In the genomic region with DNA sequence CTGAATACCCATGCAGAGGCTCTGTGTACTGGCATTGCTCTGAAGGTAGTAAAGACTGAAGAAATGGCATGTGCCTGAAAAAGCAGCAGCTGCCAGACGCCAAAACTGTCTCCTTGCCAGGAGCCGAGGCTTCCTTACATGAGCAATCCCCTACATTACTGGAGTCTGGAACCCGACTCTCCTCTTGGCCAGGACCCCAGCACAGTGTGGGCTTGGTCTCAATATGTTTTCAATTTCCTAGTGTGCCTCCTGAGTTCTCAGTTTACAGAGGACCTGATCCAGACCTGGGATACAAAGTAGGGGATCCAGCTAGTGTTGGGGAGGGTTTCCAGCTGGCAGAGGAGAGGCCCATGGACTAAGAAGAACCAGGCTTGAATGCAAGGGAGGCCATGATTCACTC, we compare ENCODE assay signal across 13 mouse cellular contexts.
DNase-seq lines count a peak whose midpoint lies in the region; ATAC-seq and TF ChIP-seq lines count a peak whose summit lies in the region.
"Had no signal": no experiment of that assay in that cellular context is flagged by ENCODE, and none has a peak within 500 bp of the region (broad histone marks: within the 10 kb centered on the region; RNA-seq: fewer than 3 reads in every experiment).

No protein-coding gene starts in this region.

- no peaks in the 10 kb centered on the region for H3K9me3 ChIP-seq in hindbrain, postnatal 0 days (ENCODE audit: low read length)
- no peaks in the 10 kb centered on the region for H3K9me3 ChIP-seq in hindbrain, embryonic 11.5 days (ENCODE audit: control insufficient read depth, low read length)
- H3K9me3 ChIP-seq in embryonic facial prominence, embryonic 12.5 days: no peaks in the 10 kb centered on the region
- H3K9me3 ChIP-seq: heart, embryonic 15.5 days had no signal

- no peak overlapping the region for H3K4me3 ChIP-seq in hindbrain, postnatal 0 days (ENCODE audit: low read length)
- H3K4me3 ChIP-seq in hindbrain, embryonic 11.5 days (ENCODE audit: low read depth, low read length): no peak overlapping the region
- H3K4me3 ChIP-seq in embryonic facial prominence, embryonic 12.5 days: no peak overlapping the region
- H3K4me3 ChIP-seq: heart, embryonic 15.5 days; megakaryocyte, embryonic 14.5 days had no signal

- no peak overlapping the region for H3K9ac ChIP-seq in hindbrain, postnatal 0 days (replicated peaks; ENCODE audit: low read length)
- no peak overlapping the region for H3K9ac ChIP-seq in hindbrain, embryonic 11.5 days (ENCODE audit: low read depth, low read length)
- H3K9ac ChIP-seq in embryonic facial prominence, embryonic 12.5 days: no peak overlapping the region
- H3K9ac ChIP-seq: heart, embryonic 15.5 days; liver, postnatal 0 days had no signal

- no peaks in the 10 kb centered on the region for H3K36me3 ChIP-seq in hindbrain, postnatal 0 days (ENCODE audit: insufficient read depth, low read length)
- no peaks in the 10 kb centered on the region for H3K36me3 ChIP-seq in hindbrain, embryonic 11.5 days (ENCODE audit: control insufficient read depth, insufficient read depth, low read length)
- H3K36me3 ChIP-seq in embryonic facial prominence, embryonic 12.5 days: no peaks in the 10 kb centered on the region
- H3K36me3 ChIP-seq: heart, embryonic 15.5 days had no signal

- DNase-seq in hindbrain, postnatal 0 days (ENCODE audit: low spot score): peak; percentile 30
- DNase-seq in hindbrain, embryonic 11.5 days (ENCODE audit: low spot score): no peak
- peak; percentile 11 to 45 for DNase-seq in gastrocnemius, adult 8-10 months (ENCODE audit: low spot score in 2 of 2)
- peak; percentile 13 for DNase-seq in right cerebral cortex, adult 18-20 months
- no peak for DNase-seq in thymus, adult 18-20 months
- DNase-seq in heart, postnatal 4 days: no peak
- DNase-seq: adrenal gland, postnatal 36 days; cerebellum, adult 9-11 months; kidney, adult 11 months; liver, postnatal 0 days had no signal

- no peak overlapping the region for H3K27ac ChIP-seq in hindbrain, postnatal 0 days
- no peak overlapping the region for H3K27ac ChIP-seq in hindbrain, embryonic 11.5 days (ENCODE audit: low read depth, low read length)
- no peak overlapping the region for H3K27ac ChIP-seq in embryonic facial prominence, embryonic 12.5 days
- H3K27ac ChIP-seq: heart, embryonic 15.5 days had no signal

- H3K4me1 ChIP-seq in hindbrain, postnatal 0 days (ENCODE audit: insufficient read depth, low read length): no peaks in the 10 kb centered on the region; the same call in 1 of the 2 replicates
- H3K4me1 ChIP-seq in hindbrain, embryonic 11.5 days (replicated peaks; ENCODE audit: control insufficient read depth, insufficient read depth, low read length): no peaks in the 10 kb centered on the region
- H3K4me1 ChIP-seq in embryonic facial prominence, embryonic 12.5 days: peaks cover 13% of the 10 kb centered on the region; the same call in 1 of the 2 replicates
- H3K4me1 ChIP-seq: heart, embryonic 15.5 days; megakaryocyte, embryonic 14.5 days had no signal

- no peak overlapping the region for H3K4me2 ChIP-seq in hindbrain, postnatal 0 days (ENCODE audit: low read depth, low read length)
- no peak overlapping the region for H3K4me2 ChIP-seq in hindbrain, embryonic 11.5 days (replicated peaks; ENCODE audit: low read depth, low read length)
- H3K4me2 ChIP-seq in embryonic facial prominence, embryonic 12.5 days (replicated peaks): no peak overlapping the region
- H3K4me2 ChIP-seq: heart, embryonic 15.5 days had no signal

- 42% methylated on average over 3 of the region's 3 CpGs for WGBS in hindbrain, postnatal 0 days
- 74% methylated on average over 3 of the region's 3 CpGs for WGBS in hindbrain, embryonic 11.5 days
- 18% methylated on average over 3 of the region's 3 CpGs for WGBS in embryonic facial prominence, embryonic 12.5 days

- no peaks in the 10 kb centered on the region for H3K27me3 ChIP-seq in hindbrain, postnatal 0 days (ENCODE audit: insufficient read depth, low read length)
- H3K27me3 ChIP-seq in hindbrain, embryonic 11.5 days (ENCODE audit: control insufficient read depth, insufficient read depth, low read length): no peaks in the 10 kb centered on the region
- H3K27me3 ChIP-seq in embryonic facial prominence, embryonic 12.5 days: no peaks in the 10 kb centered on the region
- H3K27me3 ChIP-seq: heart, embryonic 15.5 days; megakaryocyte, embryonic 14.5 days had no signal

- TF ChIP-seq CTCF in hindbrain, postnatal 0 days (IDR thresholded peaks at IDR 0.05; ENCODE audit: low read depth): no peak

- ATAC-seq in hindbrain, postnatal 0 days: no peak
- ATAC-seq in hindbrain, embryonic 11.5 days (ENCODE audit: low FRiP score): no peak
- peak; percentile 83 for ATAC-seq in embryonic facial prominence, embryonic 12.5 days (ENCODE audit: insufficient number of reproducible peaks, insufficient read depth, low FRiP score, low TSS enrichment)

Comparison
In these comparisons a context has a peak if more than half of its experiments do, and no peak if none do; other contexts are left out.
1. DNase-seq: peak in hindbrain, postnatal 0 days (single experiment), gastrocnemius, adult 8-10 months (2 of 2) and right cerebral cortex, adult 18-20 months (single experiment); none in hindbrain, embryonic 11.5 days (single experiment), thymus, adult 18-20 months (0 of 2) and heart, postnatal 4 days (single experiment).